Mouse (Mus musculus) layer of hippocampus, adult 9-11 months (tissue): ENCODE measurements around the gene 2610318N02Rik.

Experiments
- DNase-seq: peaks from one replicate; pipeline ENCODE4 v3.0.0; 2022

2610318N02Rik gene

GRCm38 (mm10) chr16:17104600-17104999, 20.4 kb downstream of the 2610318N02Rik start:
- DNase-seq, result no peak

- no peak for DNase-seq
Observed at GRCm38 (mm10) chr16:17102630-17103220, 22.2 kb downstream of the 2610318N02Rik start.

- DNase-seq, result no peak
Observed at GRCm38 (mm10) chr16:17096938-17097337, 28.0 kb downstream of the 2610318N02Rik start.

GRCm38 (mm10) chr16:17088346-17088745, 36.6 kb downstream of the 2610318N02Rik start:
- no peak for DNase-seq

- no peak for DNase-seq
Observed at GRCm38 (mm10) chr16:17086669-17087193, 38.2 kb downstream of the 2610318N02Rik start.

GRCm38 (mm10) chr16:17086241-17086640, 38.7 kb downstream of the 2610318N02Rik start:
- DNase-seq, result no peak

GRCm38 (mm10) chr16:17085636-17086035, 39.3 kb downstream of the 2610318N02Rik start:
- DNase-seq, result no peak

- DNase-seq, result no peak
Observed at GRCm38 (mm10) chr16:17082121-17082792, 42.7 kb downstream of the 2610318N02Rik start.

- peak; percentile 46 for DNase-seq
Observed at GRCm38 (mm10) chr16:17078101-17078500, 46.9 kb downstream of the 2610318N02Rik start.

GRCm38 (mm10) chr16:17076869-17077268, 48.1 kb downstream of the 2610318N02Rik start:
- DNase-seq, result no peak

- no peak for DNase-seq
Observed at GRCm38 (mm10) chr16:17076301-17076700, 48.7 kb downstream of the 2610318N02Rik start.

GRCm38 (mm10) chr16:17073000-17073399, 52.0 kb downstream of the 2610318N02Rik start:
- DNase-seq, result peak; percentile 56

GRCm38 (mm10) chr16:17070716-17071115, 54.3 kb downstream of the 2610318N02Rik start:
- DNase-seq, result no peak

GRCm38 (mm10) chr16:17069511-17070443, 55.2 kb downstream of the 2610318N02Rik start, which contains the start of gene Ypel1:
Gene Ypel1 (plus strand): TSS chr16:17069696.
- DNase-seq, result peak; percentile 82

GRCm38 (mm10) chr16:17067552-17067951, 57.4 kb downstream of the 2610318N02Rik start:
- no peak for DNase-seq
